Mouse (Mus musculus) forebrain, embryonic 12.5 days (tissue): ENCODE results near the gene Qprt. TPM values are rescaled to one million over a fixed set of nuclear protein-coding genes. Genes with fewer than 3 reads are reported as not detected.

Experiments used
- ATAC-seq: fragments of 200-750 bp; cut with Nextera tagmentation; 2 replicates; pipeline ENCODE4 v1.8.0; 2017; ENCODE audit warnings: moderate TSS enrichment; ENCODE audit not compliant: low FRiP score
- H3K27ac ChIP-seq: fragments of 300-500 bp; sonication (generic); 2 replicates; pipeline ENCODE4 v1.5.1; 2016; ENCODE audit warnings: mild to moderate bottlenecking
- H3K27me3 ChIP-seq: fragments of 300-500 bp; sonication (generic); 2 replicates; pipeline ENCODE4 v1.6.1; 2016; ENCODE audit warnings: mild to moderate bottlenecking
- H3K36me3 ChIP-seq: fragments of 300-500 bp; sonication (generic); replicated peaks from 2 replicates; pipeline ENCODE4 v1.6.1; 2016; ENCODE audit warnings: mild to moderate bottlenecking
- H3K4me1 ChIP-seq: fragments of 300-500 bp; sonication (generic); 2 replicates; pipeline ENCODE4 v1.6.1; 2016
- H3K4me2 ChIP-seq: fragments of 300-500 bp; sonication (generic); 2 replicates; pipeline ENCODE4 v1.6.1; 2016; ENCODE audit warnings: mild to moderate bottlenecking, moderate library complexity
- H3K4me3 ChIP-seq: fragments of 300-500 bp; sonication (generic); replicated peaks from 2 replicates; pipeline ENCODE4 v1.5.1; 2016; ENCODE audit warnings: mild to moderate bottlenecking
- H3K9ac ChIP-seq: fragments of 300-500 bp; sonication (generic); 2 replicates; pipeline ENCODE4 v1.6.1; 2016; ENCODE audit warnings: mild to moderate bottlenecking
- H3K9me3 ChIP-seq: fragments of 300-500 bp; sonication (generic); 2 replicates; pipeline ENCODE4 v1.6.1; 2016
- WGBS: fragments of 180-500 bp; shearing (Covaris S2); methylation state at CpG from one replicate; pipeline ENCODE4 v1.1.7; 2016; 5-methylcytosine and 5-hydroxymethylcytosine counted together
- polyA plus RNA-seq: library from polyadenylated mRNA; unstranded; fragments of >200 nt; fragmentation: Nextera tagmentation; extraction: Ambion mirVana; gene quantifications from 2 replicates; pipeline ENCODE4 v1.2.1, GENCODE M21; 2016

The Qprt gene
- polyA plus RNA-seq, result 2.0 and 2.4 TPM in 2 replicates

DNA sequence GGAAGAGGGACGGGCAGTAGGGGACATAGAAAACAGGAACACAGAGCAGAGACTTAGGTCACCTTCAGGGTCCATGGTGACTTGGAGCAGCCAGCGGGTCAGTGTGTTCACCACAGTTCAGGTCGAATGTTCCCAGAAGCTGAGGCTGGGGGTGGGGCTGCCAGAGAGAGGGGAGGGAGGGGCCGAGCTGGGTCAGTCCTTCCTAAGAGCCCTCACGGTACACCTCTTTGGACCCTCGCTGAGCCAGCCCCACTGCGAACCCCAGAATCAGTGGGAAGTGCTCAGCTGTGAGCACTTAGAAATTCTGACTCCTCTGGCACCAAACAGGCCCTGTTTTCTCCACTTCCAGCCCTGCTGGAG, at the start of gene Qprt:
Gene Qprt (minus strand): TSS at position 316 of the 360 bp plus-strand sequence.
- Histone ChIP-seq H3K4me3 (peak within 1 kb of the TSS; percentile 10; the same call in 1 of the 2 replicates), H3K9me3 (0 out of 2 replicates have a peak, but pooled peaks cover 5% of the 10 kb centered on the region), H3K36me3 (no peaks in the 10 kb centered on the region), H3K4me1 (peaks cover 14% of the 10 kb centered on the region), H3K27me3 (peaks cover 40% of the 10 kb centered on the region), H3K9ac (0 out of 2 replicates have a peak within 1 kb of the TSS, but pooled peaks have one; percentile 36), H3K27ac (no peak within 1 kb of the TSS), H3K4me2 (peak within 1 kb of the TSS; percentile 35)
- ATAC-seq, result no peak
- 14% methylated on average over 7 of the region's 7 CpGs for WGBS

DNA sequence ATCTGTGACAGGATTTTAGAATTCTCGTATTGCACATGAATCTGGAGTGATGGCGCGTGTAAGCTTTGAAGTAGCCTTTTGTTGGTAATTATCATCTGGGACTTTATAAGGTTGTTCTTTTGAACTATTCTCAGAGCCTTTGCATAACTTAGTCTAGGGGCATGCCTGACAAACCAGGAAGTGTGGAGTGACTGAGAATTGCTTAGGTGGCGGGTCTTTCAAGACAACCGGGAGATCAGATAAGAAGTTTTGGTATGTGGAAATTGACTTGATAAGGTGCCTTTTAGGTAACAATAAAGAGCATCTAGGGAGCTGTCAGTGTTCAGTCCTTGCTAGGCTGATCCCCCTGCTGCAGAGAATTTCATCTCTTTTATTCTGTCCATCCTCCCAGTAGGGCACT, 44.5 kb upstream of the Qprt start:
- Histone ChIP-seq H3K9me3 (no peaks in the 10 kb centered on the region), H3K27ac (no peak overlapping the region), H3K4me3 (no peak overlapping the region), H3K36me3 (no peaks in the 10 kb centered on the region), H3K4me2 (no peak overlapping the region), H3K27me3 (no peaks in the 10 kb centered on the region), H3K9ac (no peak overlapping the region), H3K4me1 (no peaks in the 10 kb centered on the region)
- ATAC-seq, result no peak
- 87% methylated on average over 5 of the region's 5 CpGs for WGBS

DNA sequence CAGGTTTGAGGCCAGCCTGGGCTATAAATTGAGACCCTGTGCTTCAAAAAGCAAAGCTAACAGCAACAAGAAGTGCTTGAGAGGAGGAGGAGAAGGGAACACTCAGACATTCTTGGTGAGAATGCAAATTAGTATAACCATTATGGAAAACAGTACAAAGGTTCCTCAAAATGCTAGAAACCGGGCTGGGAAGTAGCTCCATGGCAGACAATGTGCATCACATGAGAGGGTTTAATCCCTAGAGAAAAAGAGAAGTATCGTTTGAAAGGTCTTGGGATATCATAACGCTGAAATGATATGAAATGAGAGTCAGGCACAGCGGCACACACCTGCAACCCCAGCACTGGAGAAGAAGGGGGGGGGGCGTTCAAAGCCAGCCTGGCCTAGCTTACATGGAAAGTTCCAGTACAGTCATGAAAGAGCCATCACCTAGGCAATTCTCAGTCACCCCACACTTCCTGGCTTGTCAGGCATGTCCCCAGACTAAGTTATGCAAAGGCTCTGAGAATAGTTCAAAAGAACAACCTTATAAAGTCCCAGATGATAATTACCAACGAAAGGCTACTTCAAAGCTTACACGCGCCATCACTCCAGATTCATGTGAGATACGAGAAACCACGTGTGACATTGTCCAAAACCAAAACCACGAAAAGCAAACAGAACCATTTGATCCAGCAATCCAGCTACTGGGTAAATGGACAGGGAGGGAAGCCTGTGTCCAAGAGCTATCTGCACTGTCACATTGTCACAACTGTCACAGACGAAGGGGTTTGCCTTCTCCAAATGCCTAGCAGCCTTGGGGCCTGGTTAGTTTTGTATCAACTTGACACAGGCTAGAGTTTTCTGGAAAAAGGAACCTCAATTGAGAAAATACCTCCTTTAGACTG, 43.8 kb upstream of the Qprt start:
- no peak overlapping the region for H3K4me3 ChIP-seq
- H3K9me3 ChIP-seq, result no peaks in the 10 kb centered on the region
- ATAC-seq, result no peak
- no peak overlapping the region for H3K9ac ChIP-seq
- H3K4me1 ChIP-seq, result no peaks in the 10 kb centered on the region
- 83% methylated on average over 12 of the region's 12 CpGs for WGBS
- no peak overlapping the region for H3K27ac ChIP-seq
- H3K36me3 ChIP-seq, result no peaks in the 10 kb centered on the region
- H3K4me2 ChIP-seq, result no peak overlapping the region
- no peaks in the 10 kb centered on the region for H3K27me3 ChIP-seq

DNA sequence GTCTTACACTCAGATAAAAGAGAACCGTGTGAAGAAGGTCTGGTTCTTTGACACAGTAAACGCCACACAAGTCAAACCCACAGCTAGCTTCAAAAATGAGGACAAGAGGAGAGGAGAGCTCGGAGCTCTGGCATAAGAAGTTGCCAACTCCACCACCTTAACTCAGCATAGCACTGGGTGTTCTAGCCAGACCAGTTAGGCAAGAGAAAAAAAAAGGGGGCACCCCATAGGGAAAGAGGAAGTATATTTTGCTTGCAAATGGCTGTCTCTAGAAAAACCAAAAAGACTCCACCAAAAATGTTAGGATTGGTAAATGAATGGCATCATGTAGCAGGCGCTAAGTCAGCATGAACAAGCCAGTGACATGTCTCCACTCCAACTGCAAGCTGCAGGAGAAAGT, 42.0 kb upstream of the Qprt start:
- Histone ChIP-seq H3K27ac (no peak overlapping the region), H3K27me3 (no peaks in the 10 kb centered on the region), H3K4me2 (no peak overlapping the region), H3K4me1 (no peaks in the 10 kb centered on the region), H3K36me3 (no peaks in the 10 kb centered on the region), H3K9me3 (no peaks in the 10 kb centered on the region), H3K4me3 (no peak overlapping the region), H3K9ac (no peak overlapping the region)
- 83% methylated on average over 4 of the region's 4 CpGs for WGBS
- ATAC-seq, result no peak

DNA sequence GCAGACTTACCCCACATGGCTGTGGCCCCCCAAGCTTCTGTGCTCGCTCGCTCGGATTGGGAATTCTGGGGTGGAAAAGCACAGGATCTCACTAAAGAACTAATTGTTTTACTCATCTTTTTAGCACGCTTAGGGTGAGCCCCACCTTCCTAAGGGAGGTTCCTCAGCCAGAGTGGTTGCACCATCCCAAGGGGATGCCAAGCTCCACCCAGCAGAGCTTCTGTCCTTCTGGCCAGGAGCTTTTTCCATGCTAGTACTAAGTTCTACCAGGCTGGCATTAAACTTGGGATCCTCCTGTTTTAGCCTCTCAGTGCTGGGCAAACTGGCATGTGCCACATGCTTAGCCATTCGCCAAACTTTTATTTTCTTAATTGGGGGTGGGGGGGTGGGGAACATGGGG, 40.5 kb upstream of the Qprt start:
- H3K27ac ChIP-seq, result no peak overlapping the region
- 82% methylated on average over 5 of the region's 5 CpGs for WGBS
- ATAC-seq, result no peak
- H3K27me3 ChIP-seq, result no peaks in the 10 kb centered on the region
- no peak overlapping the region for H3K4me3 ChIP-seq
- no peak overlapping the region for H3K9ac ChIP-seq
- H3K4me1 ChIP-seq, result no peaks in the 10 kb centered on the region
- H3K36me3 ChIP-seq, result no peaks in the 10 kb centered on the region
- no peaks in the 10 kb centered on the region for H3K9me3 ChIP-seq
- H3K4me2 ChIP-seq, result no peak overlapping the region

DNA sequence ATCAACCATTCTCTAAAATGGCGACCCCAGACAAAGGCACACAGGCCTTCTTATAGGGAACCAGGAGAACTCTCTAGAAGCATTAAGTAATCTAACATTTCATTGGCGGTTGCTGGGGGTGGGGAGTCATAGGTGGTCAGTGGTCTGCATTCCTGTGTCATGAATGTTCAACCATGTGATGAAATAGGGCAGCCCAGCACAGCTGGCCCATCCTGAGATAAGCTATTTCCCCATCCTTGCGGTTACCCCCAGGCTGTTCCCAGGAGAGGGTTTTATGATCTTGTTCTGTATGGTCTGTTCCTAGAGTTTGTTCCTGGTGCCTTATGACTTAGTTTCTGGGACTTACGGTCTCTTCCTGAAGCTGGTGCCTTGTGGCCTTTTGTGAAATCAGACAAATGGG, 35.5 kb upstream of the Qprt start:
- H3K27ac ChIP-seq, result no peak overlapping the region
- H3K9me3 ChIP-seq, result no peaks in the 10 kb centered on the region
- H3K4me3 ChIP-seq, result no peak overlapping the region
- H3K4me1 ChIP-seq, result no peaks in the 10 kb centered on the region
- no peak overlapping the region for H3K9ac ChIP-seq
- H3K4me2 ChIP-seq, result no peak overlapping the region
- no peaks in the 10 kb centered on the region for H3K27me3 ChIP-seq
- 92% methylated on average over 4 of the region's 4 CpGs for WGBS
- H3K36me3 ChIP-seq, result no peaks in the 10 kb centered on the region
- no peak for ATAC-seq

DNA sequence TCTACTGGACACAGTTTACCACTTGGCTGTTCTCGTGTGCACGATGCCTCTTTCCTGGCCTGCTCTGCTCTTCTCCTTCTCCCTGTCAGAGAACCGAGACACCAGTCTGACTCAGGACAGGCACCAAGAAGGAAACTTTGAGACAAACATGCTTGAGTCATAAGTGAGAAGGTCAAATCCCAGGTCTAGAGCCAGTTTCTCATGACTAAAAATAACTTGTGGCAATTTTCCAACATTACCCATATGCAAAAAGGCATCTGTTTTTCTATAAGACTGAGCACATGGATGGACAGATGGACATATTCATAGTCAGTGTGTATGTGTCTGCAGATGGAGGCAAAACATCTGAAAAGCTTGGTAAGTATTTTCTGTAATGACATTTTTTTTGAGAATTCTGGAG, 31.5 kb upstream of the Qprt start:
- H3K27me3 ChIP-seq, result no peaks in the 10 kb centered on the region
- WGBS, result 91% methylated on average over 3 of the region's 3 CpGs
- no peaks in the 10 kb centered on the region for H3K9me3 ChIP-seq

DNA sequence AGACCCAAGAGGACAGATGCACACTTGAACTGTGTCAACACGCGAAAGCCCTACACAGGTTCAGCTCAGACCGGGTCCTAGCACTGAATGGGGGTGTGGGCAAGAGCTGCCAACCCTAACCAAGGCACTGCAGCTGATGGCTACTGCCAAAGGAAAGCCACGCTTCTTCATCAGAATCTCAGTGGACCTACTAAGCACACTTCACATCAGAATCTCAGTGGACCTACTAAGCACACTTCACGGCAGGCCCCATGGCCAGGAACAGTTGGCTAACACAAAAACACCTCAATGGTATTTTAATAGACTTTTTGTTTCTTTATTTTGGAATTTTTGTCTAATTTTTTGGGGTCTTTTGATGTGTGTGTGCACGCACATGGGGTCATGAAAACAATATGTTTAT, 30.4 kb upstream of the Qprt start:
- Histone ChIP-seq H3K9ac (no peak overlapping the region), H3K4me2 (no peak overlapping the region), H3K27ac (no peak overlapping the region), H3K27me3 (no peaks in the 10 kb centered on the region), H3K4me1 (no peaks in the 10 kb centered on the region), H3K9me3 (no peaks in the 10 kb centered on the region), H3K4me3 (no peak overlapping the region), H3K36me3 (no peaks in the 10 kb centered on the region)
- no peak for ATAC-seq
- WGBS, result 92% methylated on average over 6 of the region's 6 CpGs

More for the DNA sequence above, 31.5 kb upstream of the Qprt start:
- no peak overlapping the region for H3K4me2 ChIP-seq
- H3K9ac ChIP-seq, result no peak overlapping the region
- no peaks in the 10 kb centered on the region for H3K36me3 ChIP-seq
- no peak overlapping the region for H3K27ac ChIP-seq
- H3K4me1 ChIP-seq, result no peaks in the 10 kb centered on the region
- H3K4me3 ChIP-seq, result no peak overlapping the region
- ATAC-seq, result no peak

DNA sequence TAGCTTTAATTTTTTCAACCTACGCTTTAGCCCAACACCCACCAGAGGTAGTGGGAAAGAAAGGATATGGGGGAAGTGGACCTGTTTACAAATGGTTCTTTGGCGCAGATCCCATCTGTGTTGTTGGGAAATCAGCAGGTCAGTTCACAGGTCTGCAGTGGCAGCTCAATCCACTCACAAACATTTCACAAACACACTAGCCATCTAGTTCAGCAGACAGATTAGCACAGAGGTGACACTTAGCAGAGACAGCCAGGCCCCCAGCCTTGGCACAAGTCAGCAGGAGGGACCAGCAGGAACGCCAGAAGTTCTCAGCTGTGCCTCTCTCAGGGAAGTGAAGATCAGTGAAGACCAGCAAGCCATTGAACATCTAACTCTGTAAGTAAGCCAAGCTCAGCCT, 25.9 kb upstream of the Qprt start:
- H3K27ac ChIP-seq, result no peak overlapping the region
- WGBS, result 81% methylated on average over 3 of the region's 3 CpGs
- no peak for ATAC-seq
- H3K27me3 ChIP-seq, result no peaks in the 10 kb centered on the region
- H3K9ac ChIP-seq, result no peak overlapping the region
- H3K4me3 ChIP-seq, result no peak overlapping the region
- no peaks in the 10 kb centered on the region for H3K36me3 ChIP-seq
- no peak overlapping the region for H3K4me2 ChIP-seq
- no peaks in the 10 kb centered on the region for H3K9me3 ChIP-seq
- no peaks in the 10 kb centered on the region for H3K4me1 ChIP-seq

DNA sequence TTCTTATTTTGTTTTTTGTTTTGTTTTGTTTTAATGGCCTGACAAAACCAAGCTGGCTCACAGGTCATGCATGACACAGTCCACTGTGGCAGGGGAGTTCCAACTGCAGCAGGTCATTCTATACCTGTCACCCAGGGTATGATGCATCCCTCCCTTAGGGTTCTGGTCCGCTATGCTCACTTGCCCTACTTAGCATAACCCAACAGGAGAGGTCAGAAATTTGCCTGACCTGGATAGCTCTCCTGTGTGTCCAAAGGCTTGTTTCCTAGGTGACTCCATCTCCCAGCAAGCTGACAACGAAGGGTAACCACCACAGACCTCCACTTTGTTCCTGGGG, 24.2 kb upstream of the Qprt start:
- Histone ChIP-seq H3K27me3 (no peaks in the 10 kb centered on the region), H3K4me1 (no peaks in the 10 kb centered on the region), H3K9me3 (no peaks in the 10 kb centered on the region), H3K4me3 (no peak overlapping the region), H3K9ac (no peak overlapping the region), H3K4me2 (no peak overlapping the region), H3K27ac (no peak overlapping the region), H3K36me3 (no peaks in the 10 kb centered on the region)
- no peak for ATAC-seq
- WGBS, result 61% methylated on average over 2 of the region's 2 CpGs

DNA sequence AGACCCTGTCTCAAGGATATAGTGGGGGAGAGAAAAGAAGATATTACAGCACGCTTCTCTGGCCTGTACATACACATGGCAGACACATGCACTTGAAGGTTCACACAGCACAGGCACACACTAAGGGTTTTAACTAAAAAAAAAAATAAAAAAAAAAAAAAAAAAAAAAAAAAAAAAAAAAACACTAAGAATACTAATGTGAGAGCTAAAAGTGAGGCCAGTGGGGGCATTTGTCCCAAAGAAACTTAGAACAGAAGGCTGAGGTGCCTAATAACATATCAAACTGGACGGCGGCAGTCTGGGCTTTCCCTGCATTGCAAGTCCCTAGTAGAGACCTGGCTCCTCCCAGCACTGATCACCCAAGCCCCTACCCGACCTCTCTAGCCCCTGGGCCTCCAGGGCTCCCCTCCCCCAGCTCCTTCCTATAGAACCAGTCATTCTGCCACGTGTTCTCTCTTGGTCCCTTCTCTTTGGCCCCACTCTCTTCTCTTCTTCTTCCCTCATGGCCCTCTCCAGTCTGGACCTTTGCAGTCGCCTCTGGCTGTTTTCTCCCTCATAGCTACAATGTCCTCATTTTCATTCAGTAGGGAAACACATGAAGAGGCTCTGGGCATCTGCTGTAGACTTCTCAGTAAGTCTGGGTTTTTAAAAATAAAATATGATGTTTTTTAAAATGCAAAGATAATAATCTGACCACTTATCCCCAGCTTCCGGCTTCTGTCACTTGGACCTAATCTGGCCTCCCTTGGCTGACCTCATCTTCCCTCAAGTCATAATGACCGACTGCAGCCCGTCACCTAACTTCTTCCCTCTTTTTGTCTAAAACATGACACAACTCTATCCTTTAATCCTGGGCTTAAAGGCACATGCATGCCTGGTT, 23.6 kb upstream of the Qprt start:
- Histone ChIP-seq H3K27ac (no peak overlapping the region), H3K4me3 (no peak overlapping the region), H3K27me3 (no peaks in the 10 kb centered on the region), H3K4me1 (no peaks in the 10 kb centered on the region), H3K9ac (no peak overlapping the region), H3K36me3 (no peaks in the 10 kb centered on the region), H3K4me2 (no peak overlapping the region), H3K9me3 (no peaks in the 10 kb centered on the region)
- WGBS, result 56% methylated on average over 9 of the region's 9 CpGs
- no peak for ATAC-seq

DNA sequence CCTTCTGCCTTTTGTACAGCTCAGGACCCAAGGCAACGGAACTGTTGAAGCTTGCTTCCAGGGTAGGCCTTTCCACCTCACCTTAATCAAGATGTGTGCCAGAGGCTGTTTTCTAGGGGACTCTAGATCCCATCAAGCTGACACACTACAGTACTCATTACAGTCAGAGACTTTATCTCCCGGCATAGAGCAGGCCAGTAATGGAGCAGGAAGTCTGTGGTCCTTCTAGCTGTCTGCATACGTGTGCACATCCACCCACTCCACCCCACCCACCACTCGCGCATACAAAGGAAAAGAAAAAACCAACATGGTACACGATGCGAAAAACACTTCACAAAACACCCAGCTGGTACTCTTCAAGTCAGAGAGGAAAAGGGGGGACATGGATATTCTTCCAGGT, 22.4 kb upstream of the Qprt start:
- Histone ChIP-seq H3K4me3 (no peak overlapping the region), H3K4me1 (no peaks in the 10 kb centered on the region), H3K27ac (no peak overlapping the region), H3K9ac (no peak overlapping the region), H3K4me2 (no peak overlapping the region), H3K27me3 (no peaks in the 10 kb centered on the region), H3K36me3 (no peaks in the 10 kb centered on the region), H3K9me3 (no peaks in the 10 kb centered on the region)
- ATAC-seq, result no peak
- WGBS, result 94% methylated on average over 7 of the region's 7 CpGs
